Mouse (Mus musculus) cerebellum, adult 9-10 months (tissue): ENCODE data around the gene Trim6.
"Not testable (repeated sequence)": the region's sequence is repeated elsewhere in the genome, so short reads cannot be mapped to it uniquely, and the experiment has no call there.

Experiments
- DNase-seq: peaks from one replicate; pipeline ENCODE4 v3.0.0; 2022

Gene Trim6

GRCm38 (mm10) chr7:104218701-104219569 is at the start of gene Trim6:
Gene Trim6, plus strand, starts transcription at chr7:104218793.
- no peak for DNase-seq

- no peak for DNase-seq
Measured at GRCm38 (mm10) chr7:104169634-104170204, 48.9 kb upstream of the Trim6 start.

GRCm38 (mm10) chr7:104175085-104175484 is 43.5 kb upstream of the Trim6 start:
- no peak for DNase-seq

GRCm38 (mm10) chr7:104178422-104179054 is 40.1 kb upstream of the Trim6 start:
- no peak for DNase-seq

- DNase-seq: no peak
Measured at GRCm38 (mm10) chr7:104179074-104179473, 39.5 kb upstream of the Trim6 start.

- no peak for DNase-seq
Measured at GRCm38 (mm10) chr7:104183292-104183691, 35.3 kb upstream of the Trim6 start, which contains the start of gene Olfr648. Gene Olfr648, minus strand, starts transcription at chr7:104183392.

GRCm38 (mm10) chr7:104191275-104191674 is 27.3 kb upstream of the Trim6 start:
- no peak for DNase-seq

- DNase-seq: no peak
Measured at GRCm38 (mm10) chr7:104195885-104196284, 22.7 kb upstream of the Trim6 start, which contains the start of gene Olfr649. Gene Olfr649, minus strand, starts transcription at chr7:104195985.

GRCm38 (mm10) chr7:104199822-104200221 is 18.8 kb upstream of the Trim6 start:
- DNase-seq: peak; percentile 9

- no peak for DNase-seq
Measured at GRCm38 (mm10) chr7:104206197-104206596, 12.4 kb upstream of the Trim6 start.

GRCm38 (mm10) chr7:104216011-104216535 is 2.5 kb upstream of the Trim6 start:
- no peak for DNase-seq

GRCm38 (mm10) chr7:104217881-104218280 is 712 bp upstream of the Trim6 start:
- no peak for DNase-seq

GRCm38 (mm10) chr7:104231203-104231602 is 12.6 kb downstream of the Trim6 start:
- no peak for DNase-seq

- no peak for DNase-seq
Measured at GRCm38 (mm10) chr7:104240857-104241256, 22.3 kb downstream of the Trim6 start.

- DNase-seq: no peak
Measured at GRCm38 (mm10) chr7:104243616-104244015, 25.0 kb downstream of the Trim6 start.

- no peak for DNase-seq
Measured at GRCm38 (mm10) chr7:104244287-104245181, 25.9 kb downstream of the Trim6 start, which contains the start of gene Trim34a. Gene Trim34a, plus strand, starts transcription at chr7:104244457.

GRCm38 (mm10) chr7:104260380-104260779 is 41.8 kb downstream of the Trim6 start:
- DNase-seq: not testable (repeated sequence)

- not testable (repeated sequence) for DNase-seq
Measured at GRCm38 (mm10) chr7:104265335-104265734, 46.7 kb downstream of the Trim6 start.

- DNase-seq: not testable (repeated sequence)
Measured at GRCm38 (mm10) chr7:104279361-104279760, 60.8 kb downstream of the Trim6 start.
